Mouse (Mus musculus) liver, embryonic 13.5 days (tissue): ENCODE results near the gene Itga1. TPM values are rescaled to one million over a fixed set of nuclear protein-coding genes. Genes with fewer than 3 reads are reported as not detected.

Source experiments
- ATAC-seq: fragments of 200-750 bp; cut with Nextera tagmentation; 2 replicates; pipeline ENCODE4 v1.8.0; 2017; ENCODE audit warnings: low read depth, mild to moderate bottlenecking, moderate number of reproducible peaks, moderate library complexity
- DNase-seq: peaks from one replicate; pipeline ENCODE4 v3.0.0; 2022
- H3K27ac ChIP-seq: fragments of 300-500 bp; sonication (generic); 2 replicates; pipeline ENCODE4 v1.5.1; 2015; ENCODE audit warnings: moderate library complexity, mild to moderate bottlenecking, inconsistent platforms
- H3K27me3 ChIP-seq: fragments of 300-500 bp; sonication (generic); 2 replicates; pipeline ENCODE4 v1.6.1; 2015; ENCODE audit warnings: mild to moderate bottlenecking, inconsistent platforms
- H3K36me3 ChIP-seq: fragments of 300-500 bp; sonication (generic); 2 replicates; pipeline ENCODE4 v1.6.1; 2015; ENCODE audit warnings: mild to moderate bottlenecking, inconsistent platforms
- H3K4me1 ChIP-seq: fragments of 300-500 bp; sonication (generic); replicated peaks from 2 replicates; pipeline ENCODE4 v1.6.1; 2015; ENCODE audit warnings: inconsistent platforms
- H3K4me2 ChIP-seq: fragments of 300-500 bp; sonication (generic); 2 replicates; pipeline ENCODE4 v1.6.1; 2015; ENCODE audit warnings: inconsistent platforms, mild to moderate bottlenecking, moderate library complexity
- H3K4me3 ChIP-seq: fragments of 300-500 bp; sonication (generic); replicated peaks from 2 replicates; pipeline ENCODE4 v1.5.1; 2015; ENCODE audit warnings: mild to moderate bottlenecking, inconsistent platforms
- H3K9ac ChIP-seq: fragments of 300-500 bp; sonication (generic); 2 replicates; pipeline ENCODE4 v1.6.1; 2015; ENCODE audit warnings: mild to moderate bottlenecking, inconsistent platforms
- H3K9me3 ChIP-seq: fragments of 300-500 bp; sonication (generic); replicated peaks from 2 replicates; pipeline ENCODE4 v1.6.1; 2016; ENCODE audit warnings: inconsistent platforms
- WGBS: fragments of 180-500 bp; shearing (Covaris S2); methylation state at CpG from one replicate; pipeline ENCODE4 v1.1.7; 2015; ENCODE audit not compliant: insufficient replicate concordance; 5-methylcytosine and 5-hydroxymethylcytosine counted together
- polyA plus RNA-seq: library from polyadenylated mRNA; unstranded; fragments of >200 nt; fragmentation: Nextera tagmentation; extraction: Ambion mirVana; gene quantifications from 2 replicates; pipeline ENCODE4 v1.2.1, GENCODE M21; 2015

Gene Itga1
- polyA plus RNA-seq, 1 experiment from 2014 or later = 2.6 TPM

- ATAC-seq (peak; percentile 69), DNase-seq (no peak)
- WGBS = 66% methylated on average over 9 of the region's 9 CpGs
- H3K4me1 ChIP-seq = peaks cover 5% of the 10 kb centered on the region; the same call in 1 of the 2 replicates
- H3K36me3 ChIP-seq = no peaks in the 10 kb centered on the region
- H3K27me3 ChIP-seq = no peaks in the 10 kb centered on the region
- no peak overlapping the region for H3K27ac ChIP-seq
- no peak overlapping the region for H3K9ac ChIP-seq
- no peaks in the 10 kb centered on the region for H3K9me3 ChIP-seq
- no peak overlapping the region for H3K4me2 ChIP-seq
- no peak overlapping the region for H3K4me3 ChIP-seq
Measured at GRCm38 (mm10) chr13:114923331-114923730, 178.4 kb downstream of the Itga1 start.

GRCm38 (mm10) chr13:114915767-114916166, 186.0 kb downstream of the Itga1 start:
- Histone ChIP-seq H3K27ac (no peak overlapping the region), H3K9ac (no peak overlapping the region), H3K27me3 (no peaks in the 10 kb centered on the region), H3K9me3 (no peaks in the 10 kb centered on the region), H3K4me2 (no peak overlapping the region), H3K4me3 (no peak overlapping the region), H3K4me1 (peaks cover 8% of the 10 kb centered on the region; the same call in 1 of the 2 replicates), H3K36me3 (no peaks in the 10 kb centered on the region)
- ATAC-seq = peak; percentile 70
- no peak for DNase-seq
- 25% methylated on average over 5 of the region's 5 CpGs for WGBS

DNA sequence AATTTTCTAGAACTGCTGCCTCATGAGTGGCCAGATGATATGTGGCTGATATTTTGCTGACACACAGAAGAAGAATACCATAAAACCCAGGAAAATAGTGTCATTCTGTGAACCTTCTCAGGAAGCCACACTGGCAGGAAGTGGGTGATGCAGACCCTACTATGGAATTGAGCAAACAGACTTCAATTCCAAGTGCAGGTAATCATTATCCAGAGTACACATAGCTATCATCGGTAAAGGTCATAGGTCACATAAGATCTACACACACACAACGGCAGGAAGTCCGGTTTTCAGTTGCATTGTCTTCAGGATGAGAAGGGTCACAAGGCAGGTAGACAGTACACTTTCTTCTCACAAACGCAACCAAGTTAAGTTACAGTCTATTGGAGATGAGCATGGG, 186.8 kb downstream of the Itga1 start:
- H3K4me1 ChIP-seq = peaks cover 8% of the 10 kb centered on the region; the same call in 1 of the 2 replicates
- no peak overlapping the region for H3K9ac ChIP-seq
- DNase-seq = no peak
- H3K4me2 ChIP-seq = no peak overlapping the region
- no peaks in the 10 kb centered on the region for H3K36me3 ChIP-seq
- peak; percentile 58 for ATAC-seq
- H3K27ac ChIP-seq = no peak overlapping the region; the same call in 1 of the 2 replicates
- WGBS = 39% methylated on average over 4 of the region's 4 CpGs
- H3K27me3 ChIP-seq = no peaks in the 10 kb centered on the region
- H3K4me3 ChIP-seq = no peak overlapping the region
- H3K9me3 ChIP-seq = no peaks in the 10 kb centered on the region

- no peak overlapping the region for H3K4me3 ChIP-seq
- ATAC-seq = peak; percentile 16; the same call in 1 of the 2 replicates
- no peaks in the 10 kb centered on the region for H3K36me3 ChIP-seq
- no peak overlapping the region for H3K9ac ChIP-seq
- H3K27ac ChIP-seq = no peak overlapping the region; the same call in 1 of the 2 replicates
- H3K27me3 ChIP-seq = no peaks in the 10 kb centered on the region
- H3K4me1 ChIP-seq = peaks cover 8% of the 10 kb centered on the region; the same call in 1 of the 2 replicates
- DNase-seq = no peak
- H3K9me3 ChIP-seq = no peaks in the 10 kb centered on the region
- 39% methylated on average over 4 of the region's 4 CpGs for WGBS
- no peak overlapping the region for H3K4me2 ChIP-seq
Measured at GRCm38 (mm10) chr13:114914559-114914958, 187.2 kb downstream of the Itga1 start.

GRCm38 (mm10) chr13:114910629-114911028, 191.1 kb downstream of the Itga1 start:
- WGBS = 73% methylated on average over 9 of the region's 9 CpGs
- H3K4me2 ChIP-seq = no peak overlapping the region
- H3K27ac ChIP-seq = no peak overlapping the region
- peaks cover 8% of the 10 kb centered on the region; the same call in 1 of the 2 replicates for H3K4me1 ChIP-seq
- ATAC-seq (no peak), DNase-seq (no peak)
- no peaks in the 10 kb centered on the region for H3K9me3 ChIP-seq
- no peaks in the 10 kb centered on the region for H3K27me3 ChIP-seq
- no peak overlapping the region for H3K9ac ChIP-seq
- no peaks in the 10 kb centered on the region for H3K36me3 ChIP-seq
- no peak overlapping the region for H3K4me3 ChIP-seq

GRCm38 (mm10) chr13:114909514-114909913, 192.2 kb downstream of the Itga1 start:
- Histone ChIP-seq H3K27me3 (no peaks in the 10 kb centered on the region), H3K4me2 (no peak overlapping the region), H3K4me1 (0 out of 2 replicates have a peak, but pooled peaks cover 2% of the 10 kb centered on the region), H3K36me3 (no peaks in the 10 kb centered on the region), H3K4me3 (no peak overlapping the region), H3K9me3 (no peaks in the 10 kb centered on the region), H3K9ac (no peak overlapping the region), H3K27ac (no peak overlapping the region)
- no peak for ATAC-seq
- 80% methylated on average over 5 of the region's 5 CpGs for WGBS
- no peak for DNase-seq

GRCm38 (mm10) chr13:114907876-114908275, 193.9 kb downstream of the Itga1 start:
- H3K9ac ChIP-seq = no peak overlapping the region
- H3K9me3 ChIP-seq = no peaks in the 10 kb centered on the region
- no peak for DNase-seq
- H3K4me2 ChIP-seq = no peak overlapping the region
- no peaks in the 10 kb centered on the region for H3K36me3 ChIP-seq
- WGBS = 58% methylated on average over 4 of the region's 4 CpGs
- no peak for ATAC-seq
- no peaks in the 10 kb centered on the region for H3K27me3 ChIP-seq
- no peaks in the 10 kb centered on the region for H3K4me1 ChIP-seq
- H3K4me3 ChIP-seq = no peak overlapping the region
- no peak overlapping the region for H3K27ac ChIP-seq

Other genes starting within 250 kb of the Itga1 start
- gene Itga2, start 169.9 kb downstream of the Itga1 start, polyA plus RNA-seq = 0.76 and 0.82 TPM in 2 replicates
- gene Pelo, start 11.8 kb downstream of the Itga1 start, polyA plus RNA-seq = 4.3 and 5.1 TPM in 2 replicates
- gene Gm49395, start within 50 bp of the Itga1 start, polyA plus RNA-seq = 2.9 and 3.4 TPM in 2 replicates